Mouse (Mus musculus): ENCODE results near the gene Nipa1. TPM values are rescaled to one million over a fixed set of nuclear protein-coding genes. Genes with fewer than 3 reads are reported as not detected.

Gene Nipa1
- total and polyA plus RNA-seq, 3 experiments, result 0.38 to 1.0 (median 0.96) TPM

- peak; percentile 89 for DNase-seq (ENCODE audit: extremely low read depth)
- peaks cover 2 to 35% of the 10 kb centered on the region in 2 experiments; a peak in 3 of 4 replicates for H3K4me1 ChIP-seq (ENCODE audit: control insufficient read depth in 1 of 2, insufficient read depth in 2 of 2)
- dilution Hi-C loops (cut with MboI; ENCODE audit: extremely low pct_ligation_motif_present, extremely low pct_unique_long_range_greater_than_20kb, low sequenced_read_pairs) (no loop called here), in situ Hi-C loops (cut with MboI; ENCODE audit: low pct_ligation_motif_present, low pct_unique_long_range_greater_than_20kb, low sequenced_read_pairs) (no loop called here)
- H3K4me2 ChIP-seq (ENCODE audit: insufficient read depth, low read depth, poor library complexity, severe bottlenecking), result peak within 1 kb of the TSS; percentile 73
- H3K79me2 ChIP-seq (replicated peaks; ENCODE audit: control insufficient read depth, extremely low read depth, insufficient read depth, poor library complexity, severe bottlenecking), result peaks cover 30% of the 10 kb centered on the region
- peak within 1 kb of the TSS; percentile 83 for H3K27ac ChIP-seq (ENCODE audit: insufficient read depth, low read depth)
- H3K9ac ChIP-seq (ENCODE audit: insufficient read depth, low read depth), result peak within 1 kb of the TSS; percentile 88
- peak within 1 kb of the TSS; percentile 84 to 98 (median 93) for H3K4me3 ChIP-seq (replicated peaks in 1 of 3; ENCODE audit: low read depth in 2 of 3, low read length in 2 of 3, poor library complexity in 1 of 3)
- H3K27me3 ChIP-seq (replicated peaks), result no peaks in the 10 kb centered on the region
- H3K36me3 ChIP-seq (replicated peaks in 1 of 2; ENCODE audit: control insufficient read depth in 1 of 2, insufficient read depth in 1 of 2, low read length in 1 of 2), result peaks cover 0 to 12% of the 10 kb centered on the region in 2 experiments
- no peaks in the 10 kb centered on the region for H3K9me3 ChIP-seq (replicated peaks; ENCODE audit: low read length)
- TF ChIP-seq CHD1 (IDR thresholded peaks at IDR 0.05; ENCODE audit: low read depth, low read length) (no peak), ZMIZ1 (IDR thresholded peaks at IDR 0.05; ENCODE audit: low read depth, low read length) (peak; percentile 84; the same call in 1 of the 2 replicates), JUN (IDR thresholded peaks at IDR 0.05; ENCODE audit: insufficient read depth, low read depth, low read length) (no peak), UBTF (IDR thresholded peaks at IDR 0.05; ENCODE audit: low read depth, low read length) (peak; percentile 86), JUND (conservative IDR thresholded peaks at IDR 0.05; ENCODE audit: low read depth, low read length) (no peak), USF1 (IDR thresholded peaks at IDR 0.05; ENCODE audit: low read depth, low read length) (no peak), MYC (IDR thresholded peaks at IDR 0.05; ENCODE audit: low read depth, low read length) (no peak), KAT2A (IDR thresholded peaks at IDR 0.05; ENCODE audit: insufficient replicate concordance, low read length) (0 out of 2 replicates have a peak, but pooled peaks have one; percentile 44), BHLHE40 (IDR thresholded peaks at IDR 0.05; ENCODE audit: low read depth, low read length) (no peak), TCF12 (IDR thresholded peaks at IDR 0.05; ENCODE audit: low read depth, low read length) (peak; percentile 78), ELF1 (IDR thresholded peaks at IDR 0.05; ENCODE audit: low read depth, low read length) (peak; percentile 71), TBP (conservative IDR thresholded peaks at IDR 0.05; ENCODE audit: low read depth, low read length) (peak; percentile 44; the same call in 1 of the 2 replicates), MAFK (IDR thresholded peaks at IDR 0.05; ENCODE audit: insufficient replicate concordance, low read length) (no peak), E2F4 (IDR thresholded peaks at IDR 0.05; ENCODE audit: insufficient replicate concordance, low read depth, low read length) (no peak), CTCF (conservative IDR thresholded peaks at IDR 0.05 in 1 of 2, IDR thresholded peaks at IDR 0.05 in 1 of 2; ENCODE audit: low read depth in 2 of 2, low read length in 2 of 2) (no peak), RCOR1 (conservative IDR thresholded peaks at IDR 0.05; ENCODE audit: low read depth, low read length) (no peak), POLR2AphosphoS2 (IDR thresholded peaks at IDR 0.05; ENCODE audit: low read depth, low read length) (peak; percentile 78), IRF4 (IDR thresholded peaks at IDR 0.05; ENCODE audit: low read depth, low read length) (peak; percentile 44; the same call in 1 of the 2 replicates), MAZ (IDR thresholded peaks at IDR 0.05; ENCODE audit: low read depth, low read length) (no peak), MXI1 (IDR thresholded peaks at IDR 0.05; ENCODE audit: low read depth, low read length) (peak; percentile 84; the same call in 1 of the 2 replicates), ZC3H11A (IDR thresholded peaks at IDR 0.05; ENCODE audit: low read depth, low read length) (no peak), SMC3 (IDR thresholded peaks at IDR 0.05; ENCODE audit: low read depth, low read length) (no peak), MAX (IDR thresholded peaks at IDR 0.05; ENCODE audit: low read length) (no peak), GABPA (IDR thresholded peaks at IDR 0.05; ENCODE audit: insufficient replicate concordance, low read depth, low read length) (no peak), USF2 (conservative IDR thresholded peaks at IDR 0.05; ENCODE audit: low read depth, low read length) (no peak), ZKSCAN1 (IDR thresholded peaks at IDR 0.05; ENCODE audit: borderline replicate concordance, low read depth, low read length) (no peak), NRF1 (IDR thresholded peaks at IDR 0.05; ENCODE audit: low read depth, low read length) (0 out of 2 replicates have a peak, but pooled peaks have one; percentile 32), CHD2 (IDR thresholded peaks at IDR 0.05; ENCODE audit: low read length) (no peak), EP300 (IDR thresholded peaks at IDR 0.05; ENCODE audit: low read length) (no peak), SIN3A (IDR thresholded peaks at IDR 0.05; ENCODE audit: low read length) (peak; percentile 77; the same call in 1 of the 2 replicates), RAD21 (IDR thresholded peaks at IDR 0.05; ENCODE audit: low read depth, low read length) (no peak), HCFC1 (IDR thresholded peaks at IDR 0.05; ENCODE audit: low read depth, low read length) (peak; percentile 85), PAX5 (IDR thresholded peaks at IDR 0.05; ENCODE audit: low read length) (no peak), ETS1 (conservative IDR thresholded peaks at IDR 0.05; ENCODE audit: low read depth, low read length) (no peak), MEF2A (IDR thresholded peaks at IDR 0.05; ENCODE audit: borderline replicate concordance, low read depth, low read length) (0 out of 2 replicates have a peak, but pooled peaks have one; percentile 29), POLR2A (IDR thresholded peaks at IDR 0.05; ENCODE audit: low read depth, low read length) (peak; percentile 98), NELFE (IDR thresholded peaks at IDR 0.05; ENCODE audit: low read depth, low read length) (peak; percentile 96), ZNF384 (IDR thresholded peaks at IDR 0.05; ENCODE audit: low read depth, low read length) (no peak)
Measured at GRCm38 (mm10) chr7:55962004-55962908, 57.5 kb downstream of the Nipa1 start, which contains the start of gene Nipa2. TSS of gene Nipa2 (minus strand) at chr7:55962476.
